In genomic region chr10:59589420-59589819, GRCm38 (mm10) we compare ENCODE assay signal across 13 mouse cellular contexts. TPM values are rescaled to one million over a fixed set of nuclear protein-coding genes. Genes with fewer than 3 reads are reported as not detected.
DNase-seq lines count a peak whose midpoint lies in the region; ATAC-seq and TF ChIP-seq lines count a peak whose summit lies in the region.
"Had no signal": no experiment of that assay in that cellular context is flagged by ENCODE, and none has a peak within 500 bp of the region (broad histone marks: within the 10 kb centered on the region; RNA-seq: fewer than 3 reads in every experiment).

No protein-coding gene starts in this region.

- peak; percentile 75 for DNase-seq in heart, adult 11 months
- DNase-seq in heart, postnatal 10 days, result no peak
- DNase-seq in 416B (ENCODE audit: low read depth), result peak; percentile 86
- DNase-seq in cerebellum, postnatal 10 days, result no peak
- DNase-seq in left cerebral cortex, adult 2 months (ENCODE audit: extremely low spot score in 1 of 2, low spot score in 2 of 2), result no peak
- no peak for DNase-seq in kidney, adult 8-10 months
- DNase-seq: cerebellum, adult 11-12 months had no signal

- peak; percentile 97 for ATAC-seq in granulocyte monocyte progenitor cell, adult 5-6 weeks (replicated peaks; ENCODE audit: poor library complexity, severe bottlenecking)
- peak; percentile 83 for ATAC-seq in monocyte, adult 5-6 weeks (replicated peaks; ENCODE audit: insufficient number of reproducible peaks, low FRiP score, low TSS enrichment, poor library complexity, severe bottlenecking)
- ATAC-seq: intestine, embryonic 15.5 days had no signal

- intact Hi-C loops in heart, postnatal 10 days (cut with DNase I), result no loop called here
- intact Hi-C loops in left cerebral cortex, adult 2 months (cut with DNase I), result no loop called here

- H3K27ac ChIP-seq in left cerebral cortex, adult 2 months, result no peak overlapping the region
- H3K27ac ChIP-seq: intestine, embryonic 15.5 days; limb, embryonic 13.5 days had no signal

- no peak overlapping the region for H3K4me3 ChIP-seq in left cerebral cortex, adult 2 months
- H3K4me3 ChIP-seq: intestine, embryonic 15.5 days; limb, embryonic 13.5 days had no signal

- no peak for TF ChIP-seq CTCF in left cerebral cortex, adult 2 months (IDR thresholded peaks at IDR 0.05)

RNA-seq across cellular contexts. Expression of gene Gm10322, which starts 26.4 kb away (rescaled TPM):
- not detected for total RNA-seq in heart, postnatal 10 days (2021)
- total RNA-seq in granulocyte monocyte progenitor cell, adult 5-6 weeks (2014; fragmentation: Nextera tagmentation), result not detected in 2 replicates
- total RNA-seq in granulocyte monocyte progenitor cell, adult 5-6 weeks (2017), result not detected in 2 replicates
- total RNA-seq in monocyte, adult 5-6 weeks (2017), result not detected in 3 replicates
- total RNA-seq in left cerebral cortex, adult 2 months (2021), result not detected
- total RNA-seq: gastrocnemius, adult 8-10 months; layer of hippocampus, adult 18-20 months had no signal

RNA-seq across cellular contexts. Expression of gene Mcu, which starts 27.1 kb away (rescaled TPM):
- 10 to 100 TPM; 23.9 to 24.3 TPM for total RNA-seq in heart, postnatal 10 days (2021)
- total RNA-seq in granulocyte monocyte progenitor cell, adult 5-6 weeks (2014; fragmentation: Nextera tagmentation), result 29.6 and 40.0 TPM in 2 replicates
- 43.1 and 46.4 TPM in 2 replicates for total RNA-seq in granulocyte monocyte progenitor cell, adult 5-6 weeks (2017)
- total RNA-seq in monocyte, adult 5-6 weeks (2017), result 14.7 to 23.8 TPM (median 23.2 TPM) in 3 replicates
- 10 to 100 TPM; 33.9 to 37.1 TPM for total RNA-seq in left cerebral cortex, adult 2 months (2021)

Comparison
In these comparisons a context has a peak if more than half of its experiments do, and no peak if none do; other contexts are left out.
1. DNase-seq: peak in heart, adult 11 months (single experiment) and 416B (single experiment); none in heart, postnatal 10 days (0 of 2), cerebellum, postnatal 10 days (0 of 2), left cerebral cortex, adult 2 months (0 of 2) and kidney, adult 8-10 months (0 of 2).